Mouse (Mus musculus): ENCODE measurements around the gene Dbf4.

DNA sequence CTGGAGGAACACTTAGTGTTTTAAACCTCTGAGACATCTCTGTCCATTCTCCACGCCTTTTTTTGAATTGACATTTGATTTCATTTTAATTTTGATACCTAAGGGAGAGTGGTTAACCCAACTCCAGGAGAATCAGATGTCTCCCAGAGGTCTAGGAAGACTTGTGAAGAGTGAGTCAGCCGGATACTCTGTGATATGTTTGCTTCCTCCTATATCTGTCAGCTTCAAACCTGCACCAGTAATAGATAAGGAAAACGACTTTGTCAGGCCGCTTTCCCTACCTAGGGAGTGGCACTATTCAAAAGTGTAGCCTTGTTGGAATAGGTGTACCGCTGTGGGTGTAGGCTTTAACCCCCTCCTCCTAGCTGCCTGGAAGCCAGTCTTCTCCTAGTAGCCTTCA is 53.7 kb downstream of the Dbf4 start:
- TF ChIP-seq GATA1 (IDR thresholded peaks at IDR 0.05; ENCODE audit: borderline replicate concordance, low read length) (no peak), FLI1 (IDR thresholded peaks at IDR 0.05; ENCODE audit: low read length) (no peak)
